Mouse (Mus musculus) liver, adult 2 months (tissue): ENCODE results near the gene Spata2. TPM values are rescaled to one million over a fixed set of nuclear protein-coding genes. Genes with fewer than 3 reads are reported as not detected.

Experiments
- DNase-seq: peaks from one replicate; pipeline ENCODE4 v3.0.0-alpha.2; 2011; ENCODE audit warnings: low read depth, low spot score; ENCODE audit errors: extremely low read depth
- H3K27ac ChIP-seq: fragments of 200-500 bp; replicated peaks from 2 replicates; pipeline ENCODE4 v1.5.1; 2012; ENCODE audit warnings: low read depth, mild to moderate bottlenecking, control low read depth, inconsistent platforms, low read length; ENCODE audit not compliant: insufficient read depth
- H3K27me3 ChIP-seq: fragments of 200-500 bp; 2 replicates; pipeline ENCODE4 v1.6.1; 2012; ENCODE audit warnings: mild to moderate bottlenecking, moderate library complexity, low read length, inconsistent platforms; ENCODE audit not compliant: control insufficient read depth, insufficient read depth
- H3K36me3 ChIP-seq: fragments of 200-500 bp; 2 replicates; pipeline ENCODE4 v1.6.1; 2012; ENCODE audit warnings: low read length, inconsistent platforms; ENCODE audit not compliant: control insufficient read depth, insufficient read depth
- H3K4me1 ChIP-seq: fragments of 200-500 bp; 2 replicates; pipeline ENCODE4 v1.6.1; 2011; ENCODE audit warnings: low read length; ENCODE audit not compliant: control insufficient read depth, insufficient read depth
- H3K4me3 ChIP-seq: fragments of 200-500 bp; 2 replicates; pipeline ENCODE4 v1.5.1; 2011; ENCODE audit warnings: low read depth, mild to moderate bottlenecking, control low read depth, low read length, moderate library complexity; ENCODE audit not compliant: insufficient read depth
- H3K79me2 ChIP-seq: fragments of 200-500 bp; 2 replicates; pipeline ENCODE4 v1.6.1; 2012; ENCODE audit warnings: inconsistent platforms, mild to moderate bottlenecking, low read length, moderate library complexity; ENCODE audit not compliant: control insufficient read depth, insufficient read depth
- H3K9ac ChIP-seq: fragments of 200-500 bp; 2 replicates; pipeline ENCODE4 v1.6.1; 2012; ENCODE audit warnings: low read depth, mild to moderate bottlenecking, control low read depth, inconsistent platforms, low read length
- CTCF ChIP-seq: fragments of 200-500 bp; IDR thresholded peaks from 2 replicates; pipeline ENCODE4 v1.5.1; 2011; ENCODE audit warnings: low read depth, low read length, control low read depth
- POLR2A ChIP-seq: fragments of 200-500 bp; IDR thresholded peaks from 2 replicates; pipeline ENCODE4 v1.6.1; 2011; ENCODE audit warnings: low read length, control low read depth; ENCODE audit not compliant: insufficient read depth; ENCODE audit errors: extremely low read depth
- WGBS: fragments of 180-500 bp; shearing (Covaris S2); methylation state at CpG from one replicate; pipeline ENCODE4 v1.1.7; 2018; 5-methylcytosine and 5-hydroxymethylcytosine counted together
- polyA plus RNA-seq: library from polyadenylated mRNA; depleted of rRNA; stranded (reverse); fragments of >200 nt; gene quantifications from 2 replicates; pipeline ENCODE4 v1.2.3, GENCODE M21; 2012
- total RNA-seq: library from RNA; depleted of rRNA; stranded (reverse); fragments of >200 nt; gene quantifications from 2 replicates; pipeline ENCODE4 v1.2.3, GENCODE M21; 2014

Gene Spata2
- total and polyA plus RNA-seq, 2 experiments = 2.5 to 10.7 TPM

GRCm38 (mm10) chr2:167465951-167466350 lies 26.7 kb downstream of the Spata2 start:
- H3K27ac ChIP-seq = no peak overlapping the region
- 94% methylated on average over 3 of the region's 3 CpGs for WGBS
- H3K4me1 ChIP-seq = no peaks in the 10 kb centered on the region
- no peak overlapping the region for H3K9ac ChIP-seq
- no peaks in the 10 kb centered on the region for H3K27me3 ChIP-seq
- no peak for TF ChIP-seq POLR2A
- no peak for TF ChIP-seq CTCF
- H3K36me3 ChIP-seq = peaks cover 9% of the 10 kb centered on the region; the same call in 1 of the 2 replicates
- DNase-seq = no peak
- no peaks in the 10 kb centered on the region for H3K79me2 ChIP-seq
- H3K4me3 ChIP-seq = no peak overlapping the region

GRCm38 (mm10) chr2:167463802-167464201 lies 28.9 kb downstream of the Spata2 start:
- no peak for TF ChIP-seq POLR2A
- no peak for TF ChIP-seq CTCF
- H3K27ac ChIP-seq = no peak overlapping the region
- 97% methylated on average over 5 of the region's 5 CpGs for WGBS
- H3K79me2 ChIP-seq = no peaks in the 10 kb centered on the region
- no peaks in the 10 kb centered on the region for H3K27me3 ChIP-seq
- peaks cover 5% of the 10 kb centered on the region; the same call in 1 of the 2 replicates for H3K36me3 ChIP-seq
- H3K9ac ChIP-seq = no peak overlapping the region
- DNase-seq = no peak
- no peaks in the 10 kb centered on the region for H3K4me1 ChIP-seq
- H3K4me3 ChIP-seq = no peak overlapping the region

- Histone ChIP-seq H3K36me3 (peaks cover 5% of the 10 kb centered on the region; the same call in 1 of the 2 replicates), H3K79me2 (no peaks in the 10 kb centered on the region), H3K4me1 (no peaks in the 10 kb centered on the region), H3K9ac (no peak overlapping the region), H3K27me3 (no peaks in the 10 kb centered on the region), H3K27ac (no peak overlapping the region), H3K4me3 (no peak overlapping the region)
- 59% methylated on average over 6 of the region's 6 CpGs for WGBS
- TF ChIP-seq POLR2A (no peak), CTCF (peak; percentile 96)
- DNase-seq = peak; percentile 49
Measured at GRCm38 (mm10) chr2:167462954-167463353, 29.7 kb downstream of the Spata2 start.

- no peak for DNase-seq
- no peaks in the 10 kb centered on the region for H3K27me3 ChIP-seq
- peaks cover 11% of the 10 kb centered on the region; the same call in 1 of the 2 replicates for H3K36me3 ChIP-seq
- no peaks in the 10 kb centered on the region for H3K4me1 ChIP-seq
- TF ChIP-seq POLR2A (no peak), CTCF (no peak)
- H3K27ac ChIP-seq = no peak overlapping the region
- H3K4me3 ChIP-seq = no peak overlapping the region
- H3K79me2 ChIP-seq = no peaks in the 10 kb centered on the region
- 96% methylated on average over 6 of the region's 6 CpGs for WGBS
- H3K9ac ChIP-seq = no peak overlapping the region
Measured at GRCm38 (mm10) chr2:167459071-167459865, 33.4 kb downstream of the Spata2 start.

- Histone ChIP-seq H3K79me2 (no peaks in the 10 kb centered on the region), H3K27ac (no peak overlapping the region), H3K4me1 (no peaks in the 10 kb centered on the region), H3K27me3 (no peaks in the 10 kb centered on the region), H3K36me3 (peaks cover 16% of the 10 kb centered on the region; the same call in 1 of the 2 replicates), H3K9ac (no peak overlapping the region), H3K4me3 (no peak overlapping the region)
- TF ChIP-seq POLR2A = no peak
- no peak for TF ChIP-seq CTCF
- 93% methylated on average over 3 of the region's 3 CpGs for WGBS
- no peak for DNase-seq
Measured at GRCm38 (mm10) chr2:167458548-167458947, 34.1 kb downstream of the Spata2 start.

GRCm38 (mm10) chr2:167457213-167457612 lies 35.5 kb downstream of the Spata2 start:
- H3K4me3 ChIP-seq = no peak overlapping the region
- H3K79me2 ChIP-seq = no peaks in the 10 kb centered on the region
- H3K9ac ChIP-seq = no peak overlapping the region
- no peak overlapping the region for H3K27ac ChIP-seq
- TF ChIP-seq POLR2A (no peak), CTCF (no peak)
- H3K4me1 ChIP-seq = no peaks in the 10 kb centered on the region
- DNase-seq = no peak
- peaks cover 22% of the 10 kb centered on the region; the same call in 1 of the 2 replicates for H3K36me3 ChIP-seq
- 87% methylated on average over 9 of the region's 9 CpGs for WGBS
- H3K27me3 ChIP-seq = no peaks in the 10 kb centered on the region
